Mouse (Mus musculus): ENCODE results near the gene Ppib. TPM values are rescaled to one million over a fixed set of nuclear protein-coding genes. Genes with fewer than 3 reads are reported as not detected.
A peak's percentile ranks its signal among the peaks of the same experiment; 100 is the strongest.

Ppib gene
- total and polyA plus RNA-seq, 3 experiments: 89.9 to 114 (median 113) TPM

- Histone ChIP-seq H3K4me3 (no peak overlapping the region), H3K79me2 (replicated peaks; ENCODE audit: control insufficient read depth, insufficient read depth, low read length) (peaks cover 6% of the 10 kb centered on the region), H3K27me3 (ENCODE audit: control insufficient read depth, insufficient read depth, low read length) (no peaks in the 10 kb centered on the region), H3K4me1 (ENCODE audit: control insufficient read depth, insufficient read depth, low read length) (peaks cover 2% of the 10 kb centered on the region; the same call in 1 of the 2 replicates), H3K27ac (no peak overlapping the region), H3K36me3 (ENCODE audit: control insufficient read depth, insufficient read depth, low read length) (no peaks in the 10 kb centered on the region; the same call in 1 of the 2 replicates), H3K9ac (ENCODE audit: low read depth, low read length) (no peak overlapping the region)
- intact Hi-C loops (cut with DNase I): no loop called here
- peak in 1 of 2 experiments; percentile 21 for DNase-seq
- 71% methylated on average over 3 of the region's 3 CpGs for WGBS
- TF ChIP-seq CTCF (IDR thresholded peaks at IDR 0.05) (no peak), EP300 (IDR thresholded peaks at IDR 0.05; ENCODE audit: insufficient read depth, low read depth, low read length) (no peak), POLR2A (IDR thresholded peaks at IDR 0.05; ENCODE audit: insufficient read depth, low read depth, low read length) (no peak)
Observed at GRCm38 (mm10) chr9:66114341-66114740, 54.3 kb downstream of the Ppib start.

Other genes with a start within 250 kb of the Ppib start
- 10 to 100 TPM; 23.7 to 25.5 TPM for gene Zfp609, start 232.7 kb upstream of the Ppib start, total RNA-seq (2021)
- gene Zfp609, start 232.7 kb upstream of the Ppib start, polyA plus RNA-seq (2012; rRNA removed): 8.7 and 8.9 TPM in 2 replicates
- under 1 TPM; 0.26 to 0.32 TPM for gene Pclaf, start 170.0 kb upstream of the Ppib start, total RNA-seq (2021)
- gene Pclaf, start 170.0 kb upstream of the Ppib start, polyA plus RNA-seq (2012; rRNA removed): 0.20 and 0.26 TPM in 2 replicates
- 10 to 100 TPM; 15.2 to 16.5 TPM for gene Trip4, start 151.4 kb upstream of the Ppib start, total RNA-seq (2021)
- 5.9 and 8.1 TPM in 2 replicates for gene Trip4, start 151.4 kb upstream of the Ppib start, polyA plus RNA-seq (2012; rRNA removed)
- 10 to 100 TPM in 1 of 2 experiments, 1 to 10 TPM in 1; 8.8 to 10.8 TPM for gene Csnk1g1, start 151.3 kb upstream of the Ppib start, total RNA-seq (2021)
- 3.6 and 5.9 TPM in 2 replicates for gene Csnk1g1, start 151.3 kb upstream of the Ppib start, polyA plus RNA-seq (2012; rRNA removed)
- gene Snx22, start 9.5 kb downstream of the Ppib start, total RNA-seq (2021): under 1 TPM; 0.70 to 0.86 TPM
- 0.70 and 0.73 TPM in 2 replicates for gene Snx22, start 9.5 kb downstream of the Ppib start, polyA plus RNA-seq (2012; rRNA removed)
- 10 to 100 TPM; 24.8 to 27.6 TPM for gene Snx1, start 66.4 kb downstream of the Ppib start, total RNA-seq (2021)
- gene Snx1, start 66.4 kb downstream of the Ppib start, polyA plus RNA-seq (2012; rRNA removed): 19.2 and 25.2 TPM in 2 replicates
- 10 to 100 TPM; 59.7 to 68.1 TPM for gene Ciao2a, start 66.4 kb downstream of the Ppib start, total RNA-seq (2021)
- 19.5 and 31.2 TPM in 2 replicates for gene Ciao2a, start 66.4 kb downstream of the Ppib start, polyA plus RNA-seq (2012; rRNA removed)
- gene Dapk2, start 98.0 kb downstream of the Ppib start, total RNA-seq (2021): 1 to 10 TPM; 5.8 TPM
- gene Dapk2, start 98.0 kb downstream of the Ppib start, polyA plus RNA-seq (2012; rRNA removed): 5.6 and 8.5 TPM in 2 replicates